Mouse (Mus musculus) midbrain, embryonic 14.5 days (tissue): Measurements from ENCODE around the gene Sox6. TPM values are rescaled to one million over a fixed set of nuclear protein-coding genes. Genes with fewer than 3 reads are reported as not detected.

Experiments used
- ATAC-seq: fragments of 200-750 bp; cut with Nextera tagmentation; 2 replicates; pipeline ENCODE4 v1.8.0; 2017; ENCODE audit warnings: moderate number of reproducible peaks, moderate library complexity; ENCODE audit not compliant: low FRiP score, low TSS enrichment
- DNase-seq: peaks from one replicate; pipeline ENCODE4 v3.0.0-alpha.2; 2015
- H3K27ac ChIP-seq: fragments of 300-500 bp; sonication (generic); replicated peaks from 2 replicates; pipeline ENCODE4 v1.5.1; 2014; ENCODE audit warnings: mild to moderate bottlenecking, low read depth, low read length, moderate library complexity
- H3K27me3 ChIP-seq: fragments of 300-500 bp; sonication (generic); 2 replicates; pipeline ENCODE4 v1.6.1; 2014; ENCODE audit warnings: low read length, control low read depth, mixed read lengths; ENCODE audit not compliant: control insufficient read depth, insufficient read depth
- H3K36me3 ChIP-seq: fragments of 300-500 bp; sonication (generic); 2 replicates; pipeline ENCODE4 v1.6.1; 2014; ENCODE audit warnings: low read length, control low read depth; ENCODE audit not compliant: control insufficient read depth, insufficient read depth
- H3K4me1 ChIP-seq: fragments of 300-500 bp; sonication (generic); 2 replicates; pipeline ENCODE4 v1.6.1; 2014; ENCODE audit warnings: mild to moderate bottlenecking, antibody characterized with exemption, low read length, control low read depth; ENCODE audit not compliant: control insufficient read depth, insufficient read depth
- H3K4me2 ChIP-seq: fragments of 300-500 bp; sonication (generic); 2 replicates; pipeline ENCODE4 v1.6.1; 2014; ENCODE audit warnings: mild to moderate bottlenecking, low read length, moderate library complexity
- H3K4me3 ChIP-seq: fragments of 300-500 bp; sonication (generic); replicated peaks from 2 replicates; pipeline ENCODE4 v1.5.1; 2014; ENCODE audit warnings: low read depth, low read length
- H3K9ac ChIP-seq: fragments of 300-500 bp; sonication (generic); replicated peaks from 2 replicates; pipeline ENCODE4 v1.6.1; 2014; ENCODE audit warnings: mild to moderate bottlenecking, low read length, moderate library complexity
- H3K9me3 ChIP-seq: fragments of 300-500 bp; sonication (generic); 2 replicates; pipeline ENCODE4 v1.6.1; 2016; ENCODE audit warnings: low read length, control low read depth, mixed read lengths; ENCODE audit not compliant: control insufficient read depth
- WGBS: fragments of 180-500 bp; shearing (Covaris S2); extraction: QIAGEN DNeasy Blood & Tissue Kit; methylation state at CpG from one replicate; pipeline ENCODE4 v1.1.7; 2014; 5-methylcytosine and 5-hydroxymethylcytosine counted together
- polyA plus RNA-seq: library from polyadenylated mRNA; unstranded; fragments of >200 nt; fragmentation: Nextera tagmentation; extraction: Ambion mirVana; gene quantifications from 2 replicates; pipeline ENCODE4 v1.2.1, GENCODE M21; 2014

Sox6 gene
- polyA plus RNA-seq, 1 experiment from 2014 or later = 52.1 TPM

DNA sequence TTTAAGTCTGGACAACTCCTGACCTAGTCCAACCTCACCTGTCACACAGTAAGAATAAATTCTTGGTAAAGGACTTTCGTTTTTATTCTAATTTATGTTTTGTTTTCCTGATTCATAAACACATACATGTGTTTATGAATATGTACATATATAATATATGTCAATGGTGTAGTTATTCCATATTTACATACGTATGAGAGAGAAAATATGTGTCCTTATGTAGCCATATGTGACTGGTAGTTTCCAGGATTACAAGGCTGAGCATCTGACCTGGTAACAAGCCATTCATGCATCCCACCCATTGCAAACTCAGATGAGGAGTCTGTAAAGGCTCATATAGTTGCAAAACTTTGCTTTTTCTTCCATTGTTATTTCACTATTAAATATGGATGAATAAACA is 366.8 kb downstream of the Sox6 start:
- Histone ChIP-seq H3K4me3 (no peak overlapping the region), H3K9me3 (no peaks in the 10 kb centered on the region), H3K27me3 (no peaks in the 10 kb centered on the region), H3K27ac (no peak overlapping the region), H3K36me3 (no peaks in the 10 kb centered on the region), H3K9ac (no peak overlapping the region), H3K4me2 (no peak overlapping the region), H3K4me1 (peaks cover 19% of the 10 kb centered on the region)
- ATAC-seq (no peak), DNase-seq (no peak)
- WGBS = 90% methylated on average over 2 of the region's 2 CpGs

DNA sequence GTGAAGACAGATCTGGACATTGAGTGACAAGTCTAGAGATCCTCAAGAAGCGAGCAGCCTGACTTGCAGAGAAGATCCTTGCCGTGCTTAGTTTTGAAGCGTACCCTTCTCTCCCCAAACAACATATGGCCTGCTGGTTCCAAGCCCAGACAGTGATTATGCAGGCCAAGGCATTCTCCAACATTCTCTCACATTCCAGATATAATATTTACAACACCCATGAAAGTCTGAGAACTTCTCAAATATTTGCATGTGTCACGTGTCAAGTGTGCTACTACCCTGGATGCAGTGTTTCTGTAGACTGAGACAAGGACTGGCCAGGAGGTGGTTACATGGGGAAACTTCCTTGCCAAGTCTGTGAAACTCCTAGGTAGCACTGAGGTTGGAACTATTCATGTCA is 367.3 kb downstream of the Sox6 start:
- 87% methylated on average over 4 of the region's 4 CpGs for WGBS
- no peaks in the 10 kb centered on the region for H3K9me3 ChIP-seq
- DNase-seq = no peak
- no peaks in the 10 kb centered on the region for H3K27me3 ChIP-seq
- peaks cover 24% of the 10 kb centered on the region for H3K4me1 ChIP-seq
- no peak for ATAC-seq
- no peak overlapping the region for H3K4me2 ChIP-seq
- H3K9ac ChIP-seq = no peak overlapping the region
- no peak overlapping the region for H3K27ac ChIP-seq
- H3K36me3 ChIP-seq = no peaks in the 10 kb centered on the region
- no peak overlapping the region for H3K4me3 ChIP-seq

DNA sequence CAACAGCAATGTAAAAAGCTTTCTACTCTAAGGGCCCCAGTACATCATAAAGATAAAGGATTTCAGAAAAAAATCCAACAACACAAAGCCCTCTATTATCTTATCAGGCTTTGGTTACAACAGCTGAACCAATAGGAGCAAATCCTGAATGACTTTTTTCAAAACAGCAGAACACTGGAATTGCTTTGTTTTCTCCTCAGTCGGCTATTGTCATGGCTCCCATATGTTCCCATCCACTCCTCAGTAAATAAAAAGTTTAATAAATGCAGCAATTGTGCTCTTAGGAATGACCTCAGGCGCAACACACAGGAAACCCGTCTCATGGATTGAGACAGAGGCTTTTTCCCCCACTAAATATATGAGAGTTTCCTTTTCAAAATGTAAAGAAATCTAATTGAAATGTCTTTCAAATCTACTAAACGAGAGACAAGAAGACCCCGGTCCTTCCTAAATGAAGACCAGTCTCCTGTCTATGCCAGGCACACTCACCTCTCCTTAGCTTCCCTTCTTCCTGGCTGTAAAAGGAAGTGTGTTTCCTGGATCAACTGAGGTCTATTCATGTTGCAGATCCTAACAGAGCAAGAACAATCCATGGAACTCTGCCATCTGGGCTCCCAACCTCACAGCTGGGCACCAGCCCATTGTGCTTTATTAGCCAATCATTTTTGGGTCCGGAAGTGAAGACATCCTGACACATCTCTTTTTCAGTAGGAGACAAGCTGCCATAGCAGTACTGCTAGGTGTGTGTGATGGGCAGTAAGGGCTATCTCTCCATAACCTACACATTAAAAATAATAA is 369.2 kb downstream of the Sox6 start:
- peaks cover 25% of the 10 kb centered on the region for H3K4me1 ChIP-seq
- no peaks in the 10 kb centered on the region for H3K27me3 ChIP-seq
- H3K9me3 ChIP-seq = no peaks in the 10 kb centered on the region
- DNase-seq (peak; percentile 47), ATAC-seq (no peak)
- H3K4me3 ChIP-seq = no peak overlapping the region
- H3K4me2 ChIP-seq = no peak overlapping the region
- 38% methylated on average over 6 of the region's 6 CpGs for WGBS
- H3K9ac ChIP-seq = no peak overlapping the region
- H3K36me3 ChIP-seq = no peaks in the 10 kb centered on the region
- no peak overlapping the region for H3K27ac ChIP-seq

DNA sequence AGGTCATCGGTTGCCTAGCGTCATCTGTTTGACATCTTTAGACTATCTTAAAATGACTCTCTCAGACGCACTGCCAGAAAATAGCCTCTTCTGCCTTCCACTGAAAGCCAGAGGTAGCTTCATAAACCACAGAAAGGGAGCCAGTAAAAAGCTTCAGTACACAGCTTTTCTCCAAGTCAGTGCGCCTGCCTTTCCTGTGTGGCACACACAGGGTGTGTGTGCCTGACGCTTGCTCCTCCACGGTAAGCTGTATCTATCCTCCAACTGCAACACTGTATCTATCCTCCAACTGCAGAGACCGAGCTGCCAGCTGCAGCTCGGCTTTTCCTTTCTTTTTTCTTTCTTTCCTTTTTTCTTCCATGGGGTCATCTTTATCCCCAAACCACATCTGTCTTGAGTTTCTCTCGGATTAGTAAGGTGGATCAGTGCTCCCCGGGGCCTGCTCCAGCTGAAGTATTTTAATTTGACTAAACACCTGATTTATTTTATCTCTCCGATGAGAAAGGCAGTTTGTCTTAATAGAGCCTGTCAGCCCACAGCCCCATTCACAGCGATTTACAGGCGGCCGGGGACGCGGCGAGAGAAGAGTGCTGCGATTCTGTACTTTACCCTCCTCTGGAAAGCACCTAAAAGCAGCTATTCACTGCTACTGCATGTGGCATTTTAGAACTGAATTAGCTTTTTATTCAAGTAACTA is 371.8 kb downstream of the Sox6 start:
- H3K9ac ChIP-seq = peak overlapping the region; percentile 47; the same call in 1 of the 2 replicates
- H3K4me3 ChIP-seq = peak overlapping the region; percentile 33
- peaks cover 25% of the 10 kb centered on the region for H3K4me1 ChIP-seq
- ATAC-seq = no peak; the same call in 1 of the 2 replicates
- H3K27ac ChIP-seq = peak overlapping the region; percentile 37; the same call in 1 of the 2 replicates
- H3K27me3 ChIP-seq = no peaks in the 10 kb centered on the region
- WGBS = 12% methylated on average over 18 of the region's 18 CpGs
- DNase-seq = peak; percentile 66
- no peaks in the 10 kb centered on the region for H3K9me3 ChIP-seq
- H3K4me2 ChIP-seq = peak overlapping the region; percentile 64
- H3K36me3 ChIP-seq = no peaks in the 10 kb centered on the region

DNA sequence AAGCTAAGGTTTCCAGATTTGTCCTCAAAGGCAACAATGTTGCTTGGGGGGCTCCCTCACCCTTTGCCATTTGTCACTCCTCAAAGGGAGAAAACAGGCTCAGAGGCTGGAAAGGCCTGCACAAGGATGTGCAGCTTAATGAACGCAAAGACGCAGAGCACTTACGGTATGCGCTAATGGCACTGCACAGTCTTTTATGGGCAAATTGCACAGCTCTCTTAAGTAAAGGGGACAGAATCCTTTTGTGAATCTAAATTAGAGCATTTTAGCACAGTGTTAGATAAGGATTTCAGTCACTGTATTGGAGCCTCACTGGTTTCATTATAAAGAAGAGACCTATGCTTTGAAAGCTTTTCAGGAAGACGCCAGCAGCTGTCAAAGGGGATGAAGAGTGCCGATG is 375.2 kb downstream of the Sox6 start:
- Histone ChIP-seq H3K36me3 (no peaks in the 10 kb centered on the region), H3K27ac (no peak overlapping the region), H3K4me3 (no peak overlapping the region), H3K9me3 (no peaks in the 10 kb centered on the region), H3K9ac (no peak overlapping the region), H3K4me2 (no peak overlapping the region), H3K27me3 (no peaks in the 10 kb centered on the region), H3K4me1 (peaks cover 16% of the 10 kb centered on the region; the same call in 1 of the 2 replicates)
- WGBS = 42% methylated on average over 6 of the region's 6 CpGs
- no peak for ATAC-seq
- no peak for DNase-seq

DNA sequence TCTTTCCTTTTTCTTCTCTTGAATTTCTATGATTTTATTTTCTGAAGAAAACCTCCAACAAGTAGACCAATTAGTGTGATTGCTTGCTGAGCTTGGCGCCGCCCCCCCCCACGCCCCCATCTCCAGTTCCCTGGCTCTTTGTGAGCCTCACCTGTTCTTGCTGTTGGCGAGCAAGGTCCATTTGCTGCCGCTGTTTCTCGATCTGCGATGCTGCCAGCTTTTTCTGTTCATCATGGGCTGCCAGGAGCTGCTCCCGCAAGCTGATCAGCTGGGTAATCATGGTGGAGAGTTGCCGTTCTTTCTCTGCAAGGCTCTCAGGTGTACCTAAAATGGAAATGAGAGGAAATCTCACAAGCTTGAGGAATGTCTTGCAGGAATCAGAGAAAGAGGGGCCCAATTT is 376.5 kb downstream of the Sox6 start:
- no peaks in the 10 kb centered on the region for H3K27me3 ChIP-seq
- H3K4me1 ChIP-seq = peaks cover 10% of the 10 kb centered on the region; the same call in 1 of the 2 replicates
- H3K36me3 ChIP-seq = no peaks in the 10 kb centered on the region
- H3K4me3 ChIP-seq = no peak overlapping the region
- WGBS = 88% methylated on average over 9 of the region's 9 CpGs
- no peak overlapping the region for H3K27ac ChIP-seq
- no peak overlapping the region for H3K4me2 ChIP-seq
- no peak overlapping the region for H3K9ac ChIP-seq
- DNase-seq (no peak), ATAC-seq (no peak)
- no peaks in the 10 kb centered on the region for H3K9me3 ChIP-seq

DNA sequence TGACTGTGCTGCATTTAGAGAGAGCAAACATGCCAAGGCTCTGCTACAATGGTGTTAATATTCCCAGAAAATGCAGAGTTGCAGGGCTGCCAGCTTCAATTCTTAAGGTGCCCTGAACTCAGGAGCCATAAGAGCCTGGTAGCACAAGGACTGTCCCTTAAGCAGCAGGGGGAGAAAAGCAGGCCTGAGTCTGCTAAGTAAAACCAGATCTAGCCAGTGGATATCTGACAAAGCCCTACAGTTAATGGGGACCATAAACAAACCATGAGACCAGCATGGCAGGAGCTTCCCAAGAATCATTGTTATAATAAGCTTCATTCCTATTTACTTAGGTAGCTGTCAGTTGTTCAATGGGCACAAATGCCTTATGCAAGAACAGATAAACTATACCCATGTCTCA is 391.9 kb downstream of the Sox6 start:
- DNase-seq = no peak
- no peaks in the 10 kb centered on the region for H3K36me3 ChIP-seq
- no peak overlapping the region for H3K4me2 ChIP-seq
- H3K27ac ChIP-seq = peak overlapping the region; percentile 27; the same call in 1 of the 2 replicates
- H3K9ac ChIP-seq = no peak overlapping the region
- H3K4me1 ChIP-seq = peaks cover 18% of the 10 kb centered on the region
- no peaks in the 10 kb centered on the region for H3K27me3 ChIP-seq
- H3K4me3 ChIP-seq = no peak overlapping the region
- no peaks in the 10 kb centered on the region for H3K9me3 ChIP-seq
- no peak for ATAC-seq

DNA sequence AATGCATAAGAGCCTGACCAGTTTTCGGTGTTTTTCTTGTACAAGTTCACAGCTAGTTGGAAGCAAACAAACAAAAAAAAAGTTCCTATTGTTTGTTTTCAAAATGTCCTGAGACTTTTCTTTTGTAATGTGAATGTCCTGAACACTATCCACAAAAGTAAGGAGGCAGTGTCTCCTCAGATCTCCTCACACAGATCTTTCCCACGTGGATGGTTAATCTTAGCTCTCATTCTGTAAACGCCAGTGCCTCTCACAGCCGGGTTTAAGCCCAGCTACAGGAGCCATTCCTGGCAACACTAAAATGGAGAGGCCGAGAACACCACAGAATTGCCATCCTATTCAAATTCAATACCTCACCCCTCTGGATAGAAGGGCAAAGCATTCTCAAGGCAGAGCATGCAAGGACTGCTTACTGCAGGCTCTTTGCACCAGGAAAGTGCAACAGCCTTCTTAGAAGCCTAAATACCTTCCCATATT is 392.6 kb downstream of the Sox6 start:
- no peak overlapping the region for H3K9ac ChIP-seq
- DNase-seq (peak; percentile 63), ATAC-seq (peak; percentile 43; the same call in 1 of the 2 replicates)

More for the DNA sequence above, 392.6 kb downstream of the Sox6 start:
- WGBS = 3% methylated on average over 5 of the region's 5 CpGs
- Histone ChIP-seq H3K4me2 (no peak overlapping the region), H3K4me3 (no peak overlapping the region), H3K36me3 (no peaks in the 10 kb centered on the region), H3K9me3 (no peaks in the 10 kb centered on the region), H3K27ac (peak overlapping the region; percentile 27), H3K27me3 (no peaks in the 10 kb centered on the region), H3K4me1 (peaks cover 18% of the 10 kb centered on the region)
